Mouse (Mus musculus) limb, embryonic 11.5 days (tissue): ENCODE measurements around the gene Mcemp1. TPM values are rescaled to one million over a fixed set of nuclear protein-coding genes. Genes with fewer than 3 reads are reported as not detected.

Experiments
- ATAC-seq: fragments of 200-750 bp; cut with Nextera tagmentation; 2 replicates; pipeline ENCODE4 v1.8.0; 2017; ENCODE audit warnings: low read depth; ENCODE audit not compliant: insufficient number of reproducible peaks, low FRiP score, low TSS enrichment
- DNase-seq: peaks from one replicate; pipeline ENCODE4 v3.0.0-alpha.2; 2015; ENCODE audit warnings: low spot score
- H3K27ac ChIP-seq: fragments of 300-500 bp; sonication (generic); replicated peaks from 2 replicates; pipeline ENCODE4 v1.5.1; 2014; ENCODE audit warnings: low read depth, mild to moderate bottlenecking, low read length
- H3K27me3 ChIP-seq: fragments of 300-500 bp; sonication (generic); 2 replicates; pipeline ENCODE4 v1.6.1; 2014; ENCODE audit warnings: mild to moderate bottlenecking, low read length, mixed read lengths; ENCODE audit not compliant: control insufficient read depth, insufficient read depth
- H3K36me3 ChIP-seq: fragments of 300-500 bp; sonication (generic); 2 replicates; pipeline ENCODE4 v1.6.1; 2014; ENCODE audit warnings: mild to moderate bottlenecking, low read length, moderate library complexity, mixed read lengths; ENCODE audit not compliant: control insufficient read depth, insufficient read depth
- H3K4me1 ChIP-seq: fragments of 300-500 bp; sonication (generic); 2 replicates; pipeline ENCODE4 v1.6.1; 2014; ENCODE audit warnings: low read length, mixed read lengths; ENCODE audit not compliant: control insufficient read depth, insufficient read depth
- H3K4me2 ChIP-seq: fragments of 300-500 bp; sonication (generic); 2 replicates; pipeline ENCODE4 v1.6.1; 2014; ENCODE audit warnings: low read depth, mild to moderate bottlenecking, moderate library complexity; ENCODE audit not compliant: severe bottlenecking
- H3K4me3 ChIP-seq: fragments of 300-500 bp; sonication (generic); 2 replicates; pipeline ENCODE4 v1.5.1; 2014; ENCODE audit warnings: low read depth, low read length
- H3K9ac ChIP-seq: fragments of 300-500 bp; sonication (generic); 2 replicates; pipeline ENCODE4 v1.6.1; 2014; ENCODE audit warnings: mild to moderate bottlenecking, low read length
- H3K9me3 ChIP-seq: fragments of 300-500 bp; sonication (generic); 2 replicates; pipeline ENCODE4 v1.6.1; 2016; ENCODE audit warnings: low read length; ENCODE audit not compliant: control insufficient read depth
- WGBS: fragments of 180-500 bp; shearing (Covaris S2); extraction: QIAGEN DNeasy Blood & Tissue Kit; methylation state at CpG from one replicate; pipeline ENCODE4 v1.1.7; 2014; 5-methylcytosine and 5-hydroxymethylcytosine counted together
- polyA plus RNA-seq: library from polyadenylated mRNA; unstranded; fragments of >200 nt; fragmentation: Nextera tagmentation; extraction: Ambion mirVana; gene quantifications from 2 replicates; pipeline ENCODE4 v1.2.1, GENCODE M21; 2014

Mcemp1 gene
- polyA plus RNA-seq, 1 experiment from 2014 or later, result 0.09 TPM

DNA sequence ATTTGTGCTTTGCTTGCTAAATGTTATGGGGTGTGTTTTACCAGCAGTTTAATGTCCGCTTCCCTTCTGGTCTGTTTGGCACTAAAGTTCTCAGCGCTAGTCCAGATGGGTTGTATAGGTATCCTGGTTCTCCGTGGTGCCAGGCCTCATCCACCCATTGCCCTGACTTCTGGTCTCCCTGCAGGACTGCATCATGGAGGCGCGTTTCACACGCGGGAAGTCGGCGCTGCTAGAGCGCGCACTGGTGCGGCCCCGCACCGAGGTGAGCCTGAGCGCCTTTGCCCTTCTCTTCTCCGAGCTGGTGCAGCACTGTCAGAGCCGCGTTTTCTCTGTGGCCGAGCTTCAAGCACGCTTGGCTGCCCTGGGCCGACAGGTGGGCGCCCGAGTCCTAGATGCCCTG lies 13.3 kb downstream of the Mcemp1 start:
- no peak overlapping the region for H3K9ac ChIP-seq
- H3K4me1 ChIP-seq, result 0 out of 2 replicates have a peak, but pooled peaks cover 7% of the 10 kb centered on the region
- peaks cover 13% of the 10 kb centered on the region for H3K36me3 ChIP-seq
- H3K9me3 ChIP-seq, result no peaks in the 10 kb centered on the region; the same call in 1 of the 2 replicates
- WGBS, result 97% methylated on average over 22 of the region's 23 CpGs
- no peak overlapping the region for H3K4me2 ChIP-seq
- H3K27ac ChIP-seq, result no peak overlapping the region
- ATAC-seq, result no peak
- no peaks in the 10 kb centered on the region for H3K27me3 ChIP-seq
- no peak for DNase-seq
- H3K4me3 ChIP-seq, result no peak overlapping the region

DNA sequence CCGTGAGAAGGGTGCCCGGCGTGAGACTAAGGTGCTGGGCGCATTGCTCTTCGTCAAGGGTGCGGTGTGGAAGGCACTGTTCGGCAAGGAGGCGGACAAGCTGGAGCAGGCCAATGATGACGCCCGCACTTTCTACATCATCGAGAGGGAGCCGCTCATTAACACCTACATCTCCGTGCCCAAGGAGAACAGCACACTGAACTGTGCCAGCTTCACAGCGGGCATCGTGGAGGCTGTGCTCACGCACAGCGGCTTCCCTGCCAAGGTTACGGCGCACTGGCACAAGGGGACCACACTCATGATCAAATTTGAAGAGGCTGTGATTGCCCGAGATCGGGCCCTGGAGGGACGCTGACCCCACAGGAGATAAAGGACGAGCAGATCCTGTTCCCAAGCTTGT lies 13.7 kb downstream of the Mcemp1 start:
- Histone ChIP-seq H3K4me1 (0 out of 2 replicates have a peak, but pooled peaks cover 7% of the 10 kb centered on the region), H3K27me3 (no peaks in the 10 kb centered on the region), H3K27ac (no peak overlapping the region), H3K9ac (no peak overlapping the region), H3K36me3 (peaks cover 13% of the 10 kb centered on the region), H3K4me2 (no peak overlapping the region), H3K4me3 (no peak overlapping the region), H3K9me3 (no peaks in the 10 kb centered on the region; the same call in 1 of the 2 replicates)
- DNase-seq (no peak), ATAC-seq (no peak)
- 96% methylated on average over 23 of the region's 23 CpGs for WGBS

DNA sequence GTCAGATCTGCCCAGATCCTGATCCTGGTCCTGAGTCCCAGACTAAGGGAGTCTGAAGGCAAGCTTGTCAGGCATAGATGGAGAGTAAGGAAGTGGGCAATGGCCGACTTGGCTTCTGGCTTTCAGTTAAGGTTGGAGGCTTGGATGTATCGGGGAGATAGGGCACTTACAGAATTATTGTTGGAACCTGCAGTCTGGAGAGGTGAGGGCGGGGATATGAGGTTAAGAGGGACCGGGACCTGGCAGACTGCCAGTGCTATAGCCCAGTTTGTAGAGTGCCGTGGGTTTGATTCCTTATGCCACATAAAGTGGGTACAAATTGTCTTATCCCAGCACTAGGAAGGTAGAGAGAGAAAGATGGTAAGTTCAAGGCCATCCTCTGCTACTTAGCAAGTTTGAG lies 14.1 kb downstream of the Mcemp1 start:
- H3K4me3 ChIP-seq, result no peak overlapping the region
- no peak overlapping the region for H3K9ac ChIP-seq
- WGBS, result 97% methylated on average over 5 of the region's 5 CpGs
- ATAC-seq (no peak), DNase-seq (no peak)
- 0 out of 2 replicates have a peak, but pooled peaks cover 7% of the 10 kb centered on the region for H3K4me1 ChIP-seq
- no peaks in the 10 kb centered on the region for H3K27me3 ChIP-seq
- no peak overlapping the region for H3K4me2 ChIP-seq
- H3K36me3 ChIP-seq, result peaks cover 13% of the 10 kb centered on the region
- H3K9me3 ChIP-seq, result no peaks in the 10 kb centered on the region; the same call in 1 of the 2 replicates
- H3K27ac ChIP-seq, result no peak overlapping the region

DNA sequence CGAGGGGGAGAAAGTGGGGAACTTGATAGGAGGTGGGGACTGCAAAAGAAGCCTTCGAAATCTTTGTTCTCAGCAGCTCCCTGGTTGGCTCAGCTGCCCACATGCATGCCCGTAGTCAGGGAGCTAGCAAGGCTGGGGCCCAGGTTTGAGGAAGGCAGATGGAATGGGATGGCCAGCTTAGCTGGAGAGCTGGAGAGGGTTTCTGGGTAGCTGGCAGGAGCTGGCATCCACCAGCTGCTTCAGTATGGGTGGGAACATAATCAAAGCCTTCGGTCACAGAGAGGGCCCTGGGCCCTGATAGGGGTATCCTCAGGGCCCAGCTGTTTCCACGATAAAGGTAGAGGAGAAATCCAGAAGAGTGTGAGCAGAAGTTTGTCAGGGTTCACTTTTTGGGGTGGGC lies 16.9 kb downstream of the Mcemp1 start:
- no peak for ATAC-seq
- H3K9me3 ChIP-seq, result peaks cover 3% of the 10 kb centered on the region; the same call in 1 of the 2 replicates
- H3K4me2 ChIP-seq, result no peak overlapping the region
- 86% methylated on average over 5 of the region's 5 CpGs for WGBS
- no peak overlapping the region for H3K4me3 ChIP-seq
- H3K4me1 ChIP-seq, result 0 out of 2 replicates have a peak, but pooled peaks cover 3% of the 10 kb centered on the region
- DNase-seq, result no peak
- no peak overlapping the region for H3K9ac ChIP-seq
- H3K36me3 ChIP-seq, result peaks cover 13% of the 10 kb centered on the region
- H3K27ac ChIP-seq, result no peak overlapping the region
- H3K27me3 ChIP-seq, result no peaks in the 10 kb centered on the region

DNA sequence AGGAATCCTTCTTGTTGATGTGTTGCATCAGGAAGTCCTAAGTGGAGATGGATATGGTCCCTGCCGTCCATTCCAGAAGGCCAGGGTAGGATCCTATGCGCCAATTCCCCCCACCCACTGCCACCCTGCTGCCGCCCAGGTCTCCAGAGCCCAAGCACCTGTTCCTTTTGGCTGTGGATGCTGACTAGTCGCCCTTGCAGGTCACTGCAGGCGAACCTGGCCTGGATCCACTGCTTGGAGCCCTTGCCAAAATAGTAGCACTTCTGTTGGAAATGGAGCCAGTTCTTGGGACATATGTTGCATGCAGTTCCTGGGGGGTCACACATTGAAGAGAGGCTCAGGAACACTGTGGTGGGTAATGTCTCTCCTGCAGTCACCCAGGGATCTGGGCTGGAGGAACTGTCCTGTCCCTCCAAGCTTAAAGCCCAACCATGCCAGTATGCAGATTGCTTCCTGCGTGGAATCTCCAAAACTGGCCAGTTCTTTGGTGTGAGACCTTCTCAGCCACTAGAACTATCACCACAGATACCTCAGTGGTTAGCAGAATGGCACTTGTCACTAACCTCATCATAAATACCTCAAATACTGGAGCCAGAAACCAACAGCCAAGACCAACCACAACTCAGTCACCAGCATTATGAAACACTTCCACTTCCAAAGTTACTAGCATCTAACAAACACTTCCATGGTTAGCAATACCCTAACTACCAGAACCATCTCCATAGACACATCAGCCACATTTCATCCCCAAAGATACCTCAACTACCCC lies 18.0 kb downstream of the Mcemp1 start:
- Histone ChIP-seq H3K9me3 (peaks cover 3% of the 10 kb centered on the region; the same call in 1 of the 2 replicates), H3K4me2 (no peak overlapping the region), H3K36me3 (peaks cover 13% of the 10 kb centered on the region), H3K27me3 (no peaks in the 10 kb centered on the region), H3K4me3 (no peak overlapping the region), H3K27ac (no peak overlapping the region), H3K4me1 (no peaks in the 10 kb centered on the region), H3K9ac (no peak overlapping the region)
- DNase-seq (no peak), ATAC-seq (no peak)
- WGBS, result 81% methylated on average over 6 of the region's 6 CpGs

DNA sequence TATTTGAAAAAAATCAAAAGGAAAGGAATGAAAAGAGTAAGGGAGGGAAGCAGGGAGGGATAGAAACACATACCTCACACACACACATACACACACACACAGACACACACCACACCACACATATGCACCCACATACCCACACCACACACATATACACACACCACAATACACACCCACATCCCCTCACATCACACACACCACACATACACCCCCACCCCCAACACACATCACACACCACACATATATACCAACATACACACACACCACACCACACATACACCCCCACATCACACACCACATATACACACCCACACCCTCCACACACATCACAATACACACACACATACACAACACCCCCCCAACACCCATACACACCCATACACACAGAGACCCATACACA lies 19.0 kb downstream of the Mcemp1 start:
- ATAC-seq (0 out of 2 replicates have a peak, but pooled peaks have one; percentile 33), DNase-seq (no peak)
- Histone ChIP-seq H3K36me3 (peaks cover 6% of the 10 kb centered on the region), H3K4me1 (no peaks in the 10 kb centered on the region), H3K9me3 (peaks cover 3% of the 10 kb centered on the region; the same call in 1 of the 2 replicates), H3K9ac (no peak overlapping the region), H3K27ac (no peak overlapping the region), H3K4me3 (no peak overlapping the region), H3K4me2 (no peak overlapping the region), H3K27me3 (no peaks in the 10 kb centered on the region)

DNA sequence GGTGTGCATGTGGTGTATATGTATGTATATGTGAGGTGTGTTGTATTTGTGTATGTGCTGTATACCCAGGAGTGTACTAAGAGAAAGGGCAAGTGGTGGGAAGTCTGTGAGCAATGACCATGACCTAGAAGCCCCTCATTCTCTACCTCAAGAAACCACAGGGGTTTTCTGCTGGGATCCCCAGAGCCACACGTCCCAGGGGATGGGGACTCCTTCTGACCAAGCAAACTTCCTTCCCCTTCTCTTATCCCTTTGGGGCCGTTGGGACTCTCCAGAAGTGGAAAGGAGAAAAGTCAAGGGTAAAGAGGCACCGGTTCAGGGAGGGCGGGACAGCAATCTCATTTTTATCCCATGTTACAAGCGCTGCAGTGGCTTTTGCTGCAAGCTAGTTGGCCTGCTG lies 19.9 kb downstream of the Mcemp1 start:
- no peaks in the 10 kb centered on the region for H3K4me1 ChIP-seq
- ATAC-seq (no peak), DNase-seq (no peak)
- 65% methylated on average over 5 of the region's 5 CpGs for WGBS
- H3K4me2 ChIP-seq, result no peak overlapping the region
- H3K9ac ChIP-seq, result no peak overlapping the region
- H3K27me3 ChIP-seq, result no peaks in the 10 kb centered on the region
- H3K9me3 ChIP-seq, result peaks cover 3% of the 10 kb centered on the region; the same call in 1 of the 2 replicates
- no peak overlapping the region for H3K27ac ChIP-seq
- no peak overlapping the region for H3K4me3 ChIP-seq
- no peaks in the 10 kb centered on the region; the same call in 1 of the 2 replicates for H3K36me3 ChIP-seq

DNA sequence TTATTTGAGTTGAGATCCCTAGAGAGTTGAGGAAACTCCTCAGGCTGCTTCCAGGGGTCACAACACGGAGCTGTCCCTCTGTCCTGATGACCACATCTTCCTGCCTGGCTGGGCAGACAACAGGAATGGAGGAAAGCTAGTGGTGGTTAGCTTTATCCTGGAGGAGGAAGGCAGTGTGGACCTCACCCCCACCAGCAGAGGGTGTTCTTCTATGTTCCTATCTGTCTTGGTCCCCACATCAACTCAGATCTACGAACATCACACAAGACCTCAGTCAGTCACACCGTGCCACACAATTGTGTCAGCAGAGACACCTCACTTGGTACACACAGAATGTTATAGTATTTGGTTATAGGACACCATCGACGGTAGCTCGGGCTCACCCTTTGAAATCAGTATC lies 22.0 kb downstream of the Mcemp1 start:
- DNase-seq (no peak), ATAC-seq (no peak)
- Histone ChIP-seq H3K4me2 (no peak overlapping the region), H3K36me3 (no peaks in the 10 kb centered on the region), H3K4me3 (no peak overlapping the region), H3K27me3 (no peaks in the 10 kb centered on the region), H3K9me3 (peaks cover 3% of the 10 kb centered on the region; the same call in 1 of the 2 replicates), H3K9ac (no peak overlapping the region), H3K4me1 (no peaks in the 10 kb centered on the region), H3K27ac (no peak overlapping the region)
- WGBS, result 76% methylated on average over 6 of the region's 6 CpGs
